Mouse (Mus musculus) heart, embryonic 10.5 days (tissue): ENCODE measurements around the gene Ephb1. TPM values are rescaled to one million over a fixed set of nuclear protein-coding genes. Genes with fewer than 3 reads are reported as not detected.

ENCODE experiments used
- DNase-seq: peaks from one replicate; pipeline ENCODE4 v3.0.0-alpha.2; 2017; ENCODE audit warnings: low spot score
- H3K27ac ChIP-seq: fragments of 300-500 bp; sonication (generic); 2 replicates; pipeline ENCODE4 v1.5.1; 2016; ENCODE audit warnings: mild to moderate bottlenecking
- H3K27me3 ChIP-seq: fragments of 300-500 bp; sonication (generic); 2 replicates; pipeline ENCODE4 v1.6.1; 2016; ENCODE audit warnings: mild to moderate bottlenecking; ENCODE audit not compliant: poor library complexity, insufficient read depth, severe bottlenecking
- H3K36me3 ChIP-seq: fragments of 300-500 bp; sonication (generic); 2 replicates; pipeline ENCODE4 v1.6.1; 2016; ENCODE audit warnings: mild to moderate bottlenecking, moderate library complexity
- H3K4me1 ChIP-seq: fragments of 300-500 bp; sonication (generic); 2 replicates; pipeline ENCODE4 v1.6.1; 2016; ENCODE audit warnings: mild to moderate bottlenecking
- H3K4me3 ChIP-seq: fragments of 300-500 bp; sonication (generic); 2 replicates; pipeline ENCODE4 v1.5.1; 2016; ENCODE audit warnings: mild to moderate bottlenecking, moderate library complexity
- H3K9me3 ChIP-seq: fragments of 300-500 bp; sonication (generic); 2 replicates; pipeline ENCODE4 v1.6.1; 2016; ENCODE audit warnings: mild to moderate bottlenecking, moderate library complexity
- WGBS: fragments of 180-500 bp; shearing (Covaris S2); methylation state at CpG from one replicate; pipeline ENCODE4 v1.1.7; 2016; 5-methylcytosine and 5-hydroxymethylcytosine counted together
- polyA plus RNA-seq: library from polyadenylated mRNA; unstranded; fragments of >200 nt; fragmentation: Nextera tagmentation; extraction: Ambion mirVana; gene quantifications from 2 replicates; pipeline ENCODE4 v1.2.1, GENCODE M21; 2016

Gene Ephb1
- polyA plus RNA-seq, 1 experiment from 2014 or later = 1.3 TPM

DNA sequence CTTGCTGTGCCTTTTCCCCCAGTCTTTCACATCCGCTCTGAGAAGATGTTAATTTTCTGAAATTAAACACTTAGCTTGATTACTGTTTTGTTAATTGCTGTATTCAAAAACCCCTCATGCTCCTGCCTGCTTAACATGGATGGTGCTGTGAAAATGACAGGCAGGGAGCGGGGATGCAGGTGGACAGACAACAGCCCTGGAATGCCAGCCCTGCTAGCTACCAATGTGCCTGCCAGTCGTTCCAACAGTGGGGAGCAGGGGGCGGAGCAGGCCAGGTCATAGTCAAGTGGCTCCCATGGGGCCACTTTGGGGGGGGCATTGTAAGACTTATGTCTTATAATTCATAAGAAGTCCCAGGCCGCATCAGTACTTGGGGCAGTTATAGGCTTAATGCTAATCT is 321.3 kb downstream of the Ephb1 start:
- 75% methylated on average over 5 of the region's 5 CpGs for WGBS
- Histone ChIP-seq H3K4me3 (no peak overlapping the region), H3K27ac (no peak overlapping the region), H3K27me3 (no peaks in the 10 kb centered on the region), H3K9me3 (no peaks in the 10 kb centered on the region), H3K36me3 (no peaks in the 10 kb centered on the region), H3K4me1 (0 out of 2 replicates have a peak, but pooled peaks cover 3% of the 10 kb centered on the region)
- no peak for DNase-seq

DNA sequence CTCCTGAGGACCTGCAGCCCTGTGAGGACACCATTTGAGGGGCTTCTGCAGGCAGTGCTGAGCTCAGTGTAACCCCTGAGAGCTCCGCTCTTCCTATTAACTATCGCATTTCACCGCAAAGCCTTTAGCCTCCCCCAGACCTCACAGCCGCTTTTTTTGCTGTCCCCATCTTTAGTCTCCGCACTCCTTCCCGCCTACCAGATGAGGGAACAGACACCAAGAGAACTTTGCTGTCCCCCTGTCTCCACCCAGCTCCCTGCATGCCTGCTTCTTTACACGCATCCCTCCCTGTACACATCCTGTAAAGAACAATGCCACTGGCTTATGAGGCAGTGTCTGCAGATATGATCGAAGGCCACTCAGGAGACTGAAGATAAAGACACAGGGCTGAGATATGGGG is 322.1 kb downstream of the Ephb1 start:
- Histone ChIP-seq H3K4me3 (no peak overlapping the region), H3K27me3 (no peaks in the 10 kb centered on the region), H3K9me3 (no peaks in the 10 kb centered on the region), H3K27ac (no peak overlapping the region), H3K36me3 (no peaks in the 10 kb centered on the region), H3K4me1 (0 out of 2 replicates have a peak, but pooled peaks cover 3% of the 10 kb centered on the region)
- WGBS = 55% methylated on average over 8 of the region's 8 CpGs
- no peak for DNase-seq

DNA sequence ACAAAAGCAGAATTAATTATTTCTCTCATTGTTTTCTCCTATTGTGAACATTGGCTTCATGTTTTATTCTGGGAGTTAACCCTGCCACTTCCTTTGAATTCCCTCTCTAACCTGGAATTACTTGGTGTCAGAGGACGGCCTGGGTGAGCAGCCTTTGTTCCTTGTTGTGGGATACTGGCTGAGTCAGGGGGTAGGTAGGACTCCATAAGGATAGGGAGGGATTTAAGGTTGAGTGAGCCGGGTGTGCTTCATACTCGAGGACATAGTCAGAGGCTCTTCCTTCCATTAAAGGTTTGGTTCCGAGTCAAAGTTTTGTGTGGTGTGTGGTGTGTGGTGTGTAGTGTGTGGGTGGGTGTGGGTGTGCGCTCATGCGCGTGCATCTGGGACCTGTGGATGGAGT is 324.8 kb downstream of the Ephb1 start:
- Histone ChIP-seq H3K4me3 (no peak overlapping the region), H3K27ac (no peak overlapping the region), H3K36me3 (no peaks in the 10 kb centered on the region), H3K4me1 (0 out of 2 replicates have a peak, but pooled peaks cover 3% of the 10 kb centered on the region), H3K9me3 (no peaks in the 10 kb centered on the region), H3K27me3 (no peaks in the 10 kb centered on the region)
- WGBS = 83% methylated on average over 7 of the region's 7 CpGs
- no peak for DNase-seq

GRCm38 (mm10) chr9:102026136-102026535 is 328.4 kb downstream of the Ephb1 start:
- Histone ChIP-seq H3K4me3 (no peak overlapping the region), H3K36me3 (no peaks in the 10 kb centered on the region), H3K9me3 (no peaks in the 10 kb centered on the region), H3K27ac (no peak overlapping the region), H3K4me1 (no peaks in the 10 kb centered on the region), H3K27me3 (no peaks in the 10 kb centered on the region)
- DNase-seq = no peak
- 84% methylated on average over 2 of the region's 2 CpGs for WGBS

DNA sequence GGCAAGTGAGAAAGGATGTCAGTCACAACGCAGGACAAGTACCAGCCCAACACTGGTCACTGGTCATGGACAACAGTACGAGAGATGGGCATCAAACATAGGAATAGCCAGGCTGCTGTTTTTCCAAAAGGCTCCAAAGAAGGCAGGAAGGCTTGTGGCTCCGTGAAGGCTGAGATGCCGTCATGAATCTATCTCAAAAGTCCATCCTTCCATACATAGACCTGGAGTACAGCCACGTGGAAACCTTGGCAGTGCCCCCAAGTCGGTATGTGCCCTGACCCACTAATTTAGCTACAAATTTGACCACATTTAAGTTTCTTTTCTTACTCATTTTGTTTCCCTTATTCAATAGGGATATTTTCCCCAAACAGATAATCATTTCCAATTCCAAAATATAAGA is 329.4 kb downstream of the Ephb1 start:
- H3K36me3 ChIP-seq = no peaks in the 10 kb centered on the region
- H3K27ac ChIP-seq = no peak overlapping the region
- H3K9me3 ChIP-seq = no peaks in the 10 kb centered on the region
- no peak for DNase-seq
- H3K27me3 ChIP-seq = no peaks in the 10 kb centered on the region
- no peaks in the 10 kb centered on the region for H3K4me1 ChIP-seq
- 82% methylated on average over 6 of the region's 6 CpGs for WGBS
- no peak overlapping the region for H3K4me3 ChIP-seq

DNA sequence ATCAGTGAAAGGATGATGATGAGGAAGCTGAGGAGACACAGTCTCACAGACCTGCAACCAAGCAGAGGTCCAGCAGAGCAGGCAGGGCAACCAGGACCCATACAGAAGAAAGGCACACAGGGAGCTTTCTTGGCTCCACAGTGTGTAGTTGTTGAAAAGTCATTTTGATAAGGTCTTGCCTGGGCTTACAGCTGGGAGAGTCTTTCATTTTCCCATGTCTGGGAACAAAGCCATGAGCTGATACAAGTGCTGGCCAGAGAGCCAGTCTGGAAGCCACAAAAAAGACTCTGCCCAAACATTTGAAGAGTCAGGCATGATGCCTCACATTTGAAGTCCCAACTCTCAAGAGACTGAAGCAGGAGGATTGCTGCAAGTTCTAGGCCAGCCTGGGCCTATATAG is 339.0 kb downstream of the Ephb1 start:
- H3K4me3 ChIP-seq = no peak overlapping the region
- no peaks in the 10 kb centered on the region for H3K4me1 ChIP-seq
- DNase-seq = peak; percentile 53
- no peaks in the 10 kb centered on the region for H3K9me3 ChIP-seq
- no peaks in the 10 kb centered on the region for H3K36me3 ChIP-seq
- H3K27me3 ChIP-seq = no peaks in the 10 kb centered on the region
- H3K27ac ChIP-seq = no peak overlapping the region

GRCm38 (mm10) chr9:102007706-102008105 is 346.8 kb downstream of the Ephb1 start:
- WGBS = 75% methylated on average over 10 of the region's 10 CpGs
- H3K27ac ChIP-seq = no peak overlapping the region
- DNase-seq = no peak
- no peak overlapping the region for H3K4me3 ChIP-seq
- no peaks in the 10 kb centered on the region for H3K36me3 ChIP-seq
- no peaks in the 10 kb centered on the region for H3K4me1 ChIP-seq
- H3K27me3 ChIP-seq = no peaks in the 10 kb centered on the region
- H3K9me3 ChIP-seq = no peaks in the 10 kb centered on the region

GRCm38 (mm10) chr9:102006539-102006938 is 348.0 kb downstream of the Ephb1 start:
- Histone ChIP-seq H3K4me1 (no peaks in the 10 kb centered on the region), H3K9me3 (no peaks in the 10 kb centered on the region), H3K4me3 (no peak overlapping the region), H3K27me3 (no peaks in the 10 kb centered on the region), H3K27ac (no peak overlapping the region), H3K36me3 (no peaks in the 10 kb centered on the region)
- WGBS = 67% methylated on average over 2 of the region's 2 CpGs
- no peak for DNase-seq

DNA sequence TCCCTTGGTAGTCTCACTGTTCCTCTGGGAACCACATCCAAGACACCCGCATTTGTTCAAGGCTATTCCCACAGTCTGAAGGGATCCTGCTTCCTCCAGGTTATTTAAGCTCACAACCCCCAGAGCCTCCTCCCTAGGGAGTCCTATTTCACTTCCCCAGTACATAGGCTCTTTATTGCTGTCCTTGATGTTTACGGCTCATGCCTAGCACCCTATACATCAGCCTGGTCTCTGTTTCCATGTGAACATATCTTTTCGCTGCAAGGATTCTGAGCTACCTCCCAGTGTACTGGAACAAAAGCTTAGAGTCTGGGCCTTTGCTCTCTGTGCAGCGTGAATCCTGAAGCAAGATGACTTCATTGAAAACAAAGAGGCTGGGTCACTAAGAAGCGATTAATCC is 351.6 kb downstream of the Ephb1 start:
- H3K27me3 ChIP-seq = no peaks in the 10 kb centered on the region
- H3K4me3 ChIP-seq = no peak overlapping the region
- H3K4me1 ChIP-seq = no peaks in the 10 kb centered on the region
- no peak overlapping the region for H3K27ac ChIP-seq
- no peaks in the 10 kb centered on the region for H3K36me3 ChIP-seq
- H3K9me3 ChIP-seq = no peaks in the 10 kb centered on the region; the same call in 1 of the 2 replicates
- 82% methylated on average over 5 of the region's 5 CpGs for WGBS
- DNase-seq = peak; percentile 24

DNA sequence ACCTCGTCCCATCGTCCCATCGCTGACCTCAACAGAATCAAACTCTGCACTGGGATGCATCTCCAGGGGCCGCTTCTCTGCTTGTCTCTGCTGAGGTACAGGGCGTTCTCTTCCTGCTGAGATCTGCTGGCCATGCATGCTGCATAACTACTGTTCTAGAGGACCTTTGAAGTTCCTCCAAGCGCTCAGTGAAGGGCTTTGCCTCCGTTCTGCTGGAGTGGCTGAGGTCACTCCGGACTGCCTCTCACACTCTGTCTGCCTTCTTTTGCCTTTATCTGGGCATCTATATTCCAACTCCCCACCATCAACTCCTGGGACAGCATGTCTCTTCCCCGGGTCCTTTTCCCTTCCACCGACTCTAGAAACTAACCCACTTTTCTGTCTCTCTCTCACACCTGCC is 352.3 kb downstream of the Ephb1 start:
- Histone ChIP-seq H3K27me3 (no peaks in the 10 kb centered on the region), H3K4me1 (peaks cover 3% of the 10 kb centered on the region; the same call in 1 of the 2 replicates)

DNA sequence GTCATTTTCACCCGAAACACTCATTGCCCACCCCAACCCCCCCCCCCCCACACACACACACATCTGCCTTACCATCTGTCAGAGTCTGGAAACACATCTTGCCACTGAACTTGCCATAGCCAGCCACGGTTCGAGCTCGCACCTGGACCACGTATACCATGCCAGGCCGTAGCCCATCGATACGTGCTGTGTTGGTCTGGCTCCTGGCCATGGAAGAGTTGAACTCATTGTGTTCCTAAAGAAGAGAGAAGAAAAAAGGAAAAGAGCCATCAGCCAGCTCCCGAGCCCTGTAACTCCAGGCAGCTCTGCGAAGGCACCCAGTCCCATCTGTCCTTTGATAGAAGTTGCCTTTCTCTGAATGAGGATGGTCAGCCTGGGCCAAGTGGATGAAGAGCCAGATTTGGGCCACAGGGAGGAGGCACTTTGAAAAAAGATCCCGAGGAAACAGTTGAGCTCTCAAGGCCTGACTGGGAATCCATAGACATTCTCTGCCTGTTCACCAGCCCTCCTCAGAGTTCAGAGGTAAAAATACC is 352.8 kb downstream of the Ephb1 start:
- DNase-seq = peak; percentile 57
- Histone ChIP-seq H3K4me3 (no peak overlapping the region), H3K4me1 (peaks cover 7% of the 10 kb centered on the region), H3K27me3 (no peaks in the 10 kb centered on the region), H3K27ac (no peak overlapping the region), H3K36me3 (no peaks in the 10 kb centered on the region), H3K9me3 (no peaks in the 10 kb centered on the region; the same call in 1 of the 2 replicates)
- WGBS = 88% methylated on average over 11 of the region's 11 CpGs

More for the DNA sequence above, 352.3 kb downstream of the Ephb1 start:
- Histone ChIP-seq H3K9me3 (no peaks in the 10 kb centered on the region; the same call in 1 of the 2 replicates), H3K4me3 (no peak overlapping the region), H3K36me3 (no peaks in the 10 kb centered on the region), H3K27ac (no peak overlapping the region)
- peak; percentile 63 for DNase-seq
- WGBS = 80% methylated on average over 10 of the region's 10 CpGs

GRCm38 (mm10) chr9:101999690-102000089 is 354.8 kb downstream of the Ephb1 start:
- peaks cover 27% of the 10 kb centered on the region for H3K4me1 ChIP-seq
- no peaks in the 10 kb centered on the region; the same call in 1 of the 2 replicates for H3K9me3 ChIP-seq
- DNase-seq = peak; percentile 67
- no peaks in the 10 kb centered on the region for H3K36me3 ChIP-seq
- 78% methylated on average over 4 of the region's 4 CpGs for WGBS
- no peak overlapping the region for H3K27ac ChIP-seq
- 0 out of 2 replicates have a peak, but pooled peaks cover 3% of the 10 kb centered on the region for H3K27me3 ChIP-seq
- no peak overlapping the region for H3K4me3 ChIP-seq

DNA sequence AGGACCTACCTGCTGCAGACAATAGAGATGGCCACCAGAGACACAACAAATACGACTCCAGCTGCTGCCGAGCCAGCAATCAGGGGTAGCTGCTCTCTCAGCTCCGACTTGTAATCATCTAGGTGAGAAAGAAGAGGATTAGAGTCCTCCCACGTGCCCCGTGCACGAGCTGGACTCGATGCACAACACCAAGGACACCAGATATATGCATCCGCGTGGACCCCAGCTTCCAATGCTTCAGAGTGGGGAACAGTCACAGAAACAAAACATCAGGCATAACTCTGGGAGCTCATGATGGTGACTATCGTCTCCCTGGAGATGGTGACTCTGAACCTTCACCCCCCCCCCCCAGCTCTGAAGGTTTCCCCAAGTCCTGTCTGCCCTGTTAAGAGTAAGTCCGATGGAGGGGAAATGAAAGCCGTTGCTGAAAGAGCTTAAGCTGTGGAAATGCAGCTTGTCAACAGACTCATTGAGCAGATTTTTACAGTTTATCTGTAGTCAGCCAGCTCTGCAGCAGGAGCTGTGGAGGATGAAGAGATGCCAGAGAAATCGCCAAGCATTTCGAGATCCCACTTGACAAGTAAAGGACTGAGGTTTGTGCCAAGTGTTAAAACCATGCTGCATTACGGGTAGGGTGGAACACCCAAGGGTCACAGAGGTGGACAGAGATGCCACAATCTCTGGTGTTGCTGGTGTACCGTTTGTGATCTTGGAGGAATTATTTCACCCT is 357.6 kb downstream of the Ephb1 start:
- 45% methylated on average over 16 of the region's 16 CpGs for WGBS
- Histone ChIP-seq H3K4me1 (peaks cover 27% of the 10 kb centered on the region), H3K27me3 (peaks cover 21% of the 10 kb centered on the region), H3K4me3 (no peak overlapping the region), H3K9me3 (no peaks in the 10 kb centered on the region; the same call in 1 of the 2 replicates), H3K36me3 (no peaks in the 10 kb centered on the region), H3K27ac (no peak overlapping the region)
- DNase-seq = peak; percentile 75
